Mouse (Mus musculus) heart, embryonic 15.5 days (tissue): Measurements from ENCODE around the gene 4931406C07Rik. TPM values are rescaled to one million over a fixed set of nuclear protein-coding genes. Genes with fewer than 3 reads are reported as not detected.

Experiments
- ATAC-seq: fragments of 200-750 bp; cut with Nextera tagmentation; replicated peaks from 2 replicates; pipeline ENCODE4 v1.8.0; 2017; ENCODE audit warnings: low read depth, moderate TSS enrichment; ENCODE audit not compliant: insufficient number of reproducible peaks, insufficient read depth, low FRiP score
- H3K27ac ChIP-seq: fragments of 300-500 bp; sonication (generic); 2 replicates; pipeline ENCODE4 v1.5.1; 2015; ENCODE audit warnings: mild to moderate bottlenecking, inconsistent platforms
- H3K27me3 ChIP-seq: fragments of 300-500 bp; sonication (generic); 2 replicates; pipeline ENCODE4 v1.6.1; 2015; ENCODE audit warnings: inconsistent platforms
- H3K36me3 ChIP-seq: fragments of 300-500 bp; sonication (generic); 2 replicates; pipeline ENCODE4 v1.6.1; 2015; ENCODE audit warnings: mild to moderate bottlenecking, inconsistent platforms
- H3K4me1 ChIP-seq: fragments of 300-500 bp; sonication (generic); replicated peaks from 2 replicates; pipeline ENCODE4 v1.6.1; 2015; ENCODE audit warnings: inconsistent platforms
- H3K4me2 ChIP-seq: fragments of 300-500 bp; sonication (generic); 2 replicates; pipeline ENCODE4 v1.6.1; 2015; ENCODE audit warnings: inconsistent platforms, mild to moderate bottlenecking, moderate library complexity
- H3K4me3 ChIP-seq: fragments of 300-500 bp; sonication (generic); 2 replicates; pipeline ENCODE4 v1.5.1; 2015; ENCODE audit warnings: mild to moderate bottlenecking, inconsistent platforms
- H3K9ac ChIP-seq: fragments of 300-500 bp; sonication (generic); 2 replicates; pipeline ENCODE4 v1.6.1; 2015; ENCODE audit warnings: mild to moderate bottlenecking, inconsistent platforms
- H3K9me3 ChIP-seq: fragments of 300-500 bp; sonication (generic); replicated peaks from 2 replicates; pipeline ENCODE4 v1.6.1; 2016; ENCODE audit warnings: inconsistent platforms
- WGBS: fragments of 180-500 bp; shearing (Covaris S2); methylation state at CpG from one replicate; pipeline ENCODE4 v1.1.7; 2015; ENCODE audit warnings: mixed read lengths; 5-methylcytosine and 5-hydroxymethylcytosine counted together
- microRNA-seq: library from miRNA; unstranded; fragments of <30 nt; microRNA quantifications from one replicate; pipeline ENCODE4, GENCODE M21; 2016
- polyA plus RNA-seq: library from polyadenylated mRNA; unstranded; fragments of >200 nt; fragmentation: Nextera tagmentation; extraction: Ambion mirVana; gene quantifications from 2 replicates; pipeline ENCODE4 v1.2.1, GENCODE M21; 2015

Gene 4931406C07Rik
- polyA plus RNA-seq, 1 experiment from 2014 or later = 6.2 TPM

DNA sequence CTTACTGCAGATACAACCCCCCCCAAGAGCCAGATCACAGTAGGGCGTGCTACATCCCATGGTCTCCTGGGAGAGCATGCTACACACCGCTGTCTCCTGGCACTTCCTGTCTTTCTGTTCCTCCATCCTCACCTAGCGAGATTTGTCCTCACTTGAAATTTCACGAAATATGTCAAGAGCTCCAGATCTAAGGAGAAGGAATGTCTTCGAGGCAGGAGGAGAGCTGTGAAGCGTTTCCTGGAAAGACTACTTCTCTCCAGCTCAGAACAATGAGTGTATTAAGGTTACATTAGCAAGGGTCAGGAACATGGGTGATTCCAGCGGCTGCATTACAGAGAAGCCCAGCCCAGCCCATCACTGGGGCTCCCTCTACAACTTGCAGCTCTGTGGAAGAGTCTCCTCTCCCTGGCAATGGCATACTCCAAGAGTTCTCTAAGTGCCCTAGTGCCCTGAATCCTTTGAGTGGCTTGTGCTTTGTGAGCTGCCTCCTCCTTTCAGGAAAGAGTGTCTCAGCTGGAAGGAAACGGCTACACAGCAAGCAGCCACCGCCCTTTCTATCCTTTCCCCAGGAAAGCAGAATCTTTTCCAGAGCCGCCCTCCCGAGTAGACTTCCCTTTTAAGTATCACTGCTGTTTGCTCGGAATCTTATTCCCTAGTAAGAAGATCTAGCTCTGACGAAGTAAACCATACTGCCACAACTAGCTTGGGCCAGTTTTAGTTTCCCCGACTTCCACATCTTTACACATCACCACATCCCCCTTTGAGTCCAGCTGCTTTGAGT, 68.5 kb downstream of the 4931406C07Rik start:
- no peak overlapping the region for H3K4me3 ChIP-seq
- H3K27ac ChIP-seq = peak overlapping the region; percentile 54; the same call in 1 of the 2 replicates
- no peak for ATAC-seq
- H3K9ac ChIP-seq = no peak overlapping the region
- H3K9me3 ChIP-seq = no peaks in the 10 kb centered on the region
- H3K36me3 ChIP-seq = no peaks in the 10 kb centered on the region
- peaks cover 24% of the 10 kb centered on the region for H3K4me1 ChIP-seq
- H3K27me3 ChIP-seq = 0 out of 2 replicates have a peak, but pooled peaks cover 2% of the 10 kb centered on the region
- H3K4me2 ChIP-seq = peak overlapping the region; percentile 97; the same call in 1 of the 2 replicates
- WGBS = 48% methylated on average over 14 of the region's 14 CpGs

GRCm38 (mm10) chr9:15235986-15236385, 70.3 kb downstream of the 4931406C07Rik start:
- Histone ChIP-seq H3K4me2 (no peak overlapping the region), H3K27me3 (0 out of 2 replicates have a peak, but pooled peaks cover 2% of the 10 kb centered on the region), H3K36me3 (no peaks in the 10 kb centered on the region), H3K9me3 (no peaks in the 10 kb centered on the region), H3K4me1 (peaks cover 24% of the 10 kb centered on the region), H3K9ac (no peak overlapping the region), H3K4me3 (no peak overlapping the region), H3K27ac (no peak overlapping the region)
- ATAC-seq = no peak
- WGBS = 76% methylated on average over 3 of the region's 3 CpGs

- Histone ChIP-seq H3K27me3 (0 out of 2 replicates have a peak, but pooled peaks cover 2% of the 10 kb centered on the region), H3K4me3 (no peak overlapping the region), H3K27ac (no peak overlapping the region), H3K4me1 (peaks cover 13% of the 10 kb centered on the region), H3K9me3 (no peaks in the 10 kb centered on the region), H3K4me2 (no peak overlapping the region), H3K36me3 (no peaks in the 10 kb centered on the region), H3K9ac (no peak overlapping the region)
- no peak for ATAC-seq
- 65% methylated on average over 1 of the region's 1 CpGs for WGBS
Measured at GRCm38 (mm10) chr9:15233604-15234003, 72.6 kb downstream of the 4931406C07Rik start.

Small RNA genes lying within 50 kb of the gene (microRNA-seq; reads per million reads assigned to microRNA genes)
- gene Gm49349 (not detected), gene mmu-mir-7650 (not detected)

Other genes starting within 250 kb of the 4931406C07Rik start
- gene Hephl1, start 194.3 kb downstream of the 4931406C07Rik start, polyA plus RNA-seq = 0.03 TPM in 1 of 2 replicates, not detected in the other
- 1.5 and 2.3 TPM in 2 replicates for gene Vstm5, start 67.4 kb downstream of the 4931406C07Rik start, polyA plus RNA-seq
- gene Med17, start 26.5 kb downstream of the 4931406C07Rik start, polyA plus RNA-seq = 18.4 and 18.8 TPM in 2 replicates
- 40.6 and 46.6 TPM in 2 replicates for gene Taf1d, start 234 bp downstream of the 4931406C07Rik start, polyA plus RNA-seq
- 8.0 and 8.8 TPM in 2 replicates for gene Cep295, start 51.3 kb upstream of the 4931406C07Rik start, polyA plus RNA-seq
- 2.1 and 2.2 TPM in 2 replicates for gene Smco4, start 187.0 kb upstream of the 4931406C07Rik start, polyA plus RNA-seq